Mouse (Mus musculus): ENCODE data around the gene Ear6.
A peak's percentile ranks its signal among the peaks of the same experiment; 100 is the strongest.
"Not testable (repeated sequence)": the region's sequence is repeated elsewhere in the genome, so short reads cannot be mapped to it uniquely, and the experiment has no call there.

The Ear6 gene

DNA sequence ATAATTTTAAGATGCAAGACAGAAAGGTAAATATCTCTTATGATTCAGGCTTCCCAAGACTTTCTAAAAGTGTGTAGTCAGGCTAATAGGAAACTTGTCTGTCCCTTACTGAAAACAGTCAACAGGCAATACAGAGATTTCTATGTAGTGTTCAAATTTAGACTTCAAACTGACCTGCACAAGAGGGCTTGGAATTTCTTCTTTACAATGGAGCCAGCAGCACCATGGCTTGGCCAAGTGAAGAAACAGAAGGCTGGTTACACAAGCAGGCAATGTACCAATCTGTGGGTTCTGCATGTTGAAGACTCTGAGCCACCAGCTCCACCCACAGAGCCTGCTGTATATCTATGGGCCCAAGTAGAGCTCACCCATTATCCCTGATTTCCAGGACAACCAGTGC lies at the start of gene Ear6:
Gene Ear6, plus strand, starts transcription at position 301 of the 400 bp plus-strand sequence.
- no peak for DNase-seq (ENCODE audit: low spot score)

DNA sequence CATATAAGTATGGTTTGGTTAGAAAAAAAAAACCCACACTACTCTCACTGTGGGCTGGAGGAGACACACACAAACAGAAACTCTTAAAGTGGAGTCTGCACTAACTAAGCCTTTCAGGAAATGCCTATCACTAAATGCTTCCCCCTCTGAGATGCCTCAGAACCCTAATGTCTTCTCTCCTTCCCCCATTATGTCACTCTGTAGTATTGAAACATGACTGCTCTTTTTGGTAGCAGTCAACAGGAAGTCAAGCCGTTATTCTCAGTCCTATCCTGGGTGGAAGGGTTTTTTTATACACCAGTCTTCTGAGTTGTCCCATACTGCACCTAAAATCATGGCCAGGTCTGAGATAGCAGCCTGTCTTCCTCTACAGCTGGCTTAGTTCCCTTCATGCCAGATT lies 26.9 kb upstream of the Ear6 start:
- DNase-seq (ENCODE audit: low spot score), result no peak

DNA sequence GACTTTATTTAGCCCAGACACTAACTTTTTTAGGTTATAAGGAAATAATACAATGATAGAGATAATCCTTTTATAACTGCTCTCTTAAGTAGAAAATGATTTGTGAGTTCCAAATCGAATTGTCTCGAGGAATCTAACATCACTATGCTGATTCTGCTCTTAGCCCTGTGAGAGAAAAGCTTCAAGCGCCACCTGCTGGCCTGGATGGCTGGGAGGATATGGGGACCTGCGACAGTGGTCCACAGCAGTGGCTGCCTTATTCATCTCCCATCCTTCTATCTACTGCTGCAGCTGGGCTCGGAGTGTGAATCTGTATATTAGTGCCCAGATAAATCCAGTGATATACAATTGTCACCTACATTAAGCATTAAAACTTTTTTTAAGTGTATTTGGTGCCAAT lies 25.7 kb upstream of the Ear6 start:
- DNase-seq (ENCODE audit: low spot score), result peak; percentile 5

DNA sequence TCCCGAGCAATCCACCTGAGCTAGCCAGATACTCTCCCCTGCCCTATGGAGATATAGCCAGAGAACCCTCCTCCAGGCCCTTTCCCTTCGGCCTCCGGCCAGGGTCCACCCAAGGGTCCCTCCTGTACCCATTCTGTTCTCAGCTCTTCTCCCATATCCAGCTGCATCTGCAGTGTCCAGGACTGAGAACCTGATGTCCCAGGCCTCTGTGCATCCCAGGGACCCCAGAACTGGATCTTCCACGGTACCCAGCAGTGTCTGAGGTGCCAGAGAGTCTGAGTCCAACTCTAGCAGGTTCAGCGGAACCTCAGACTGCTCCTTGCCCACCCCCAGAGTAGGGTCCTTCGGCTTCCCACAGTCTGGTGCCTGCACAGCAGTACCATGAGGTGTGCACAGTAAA lies 24.3 kb upstream of the Ear6 start:
- no peak for DNase-seq (ENCODE audit: low spot score)

DNA sequence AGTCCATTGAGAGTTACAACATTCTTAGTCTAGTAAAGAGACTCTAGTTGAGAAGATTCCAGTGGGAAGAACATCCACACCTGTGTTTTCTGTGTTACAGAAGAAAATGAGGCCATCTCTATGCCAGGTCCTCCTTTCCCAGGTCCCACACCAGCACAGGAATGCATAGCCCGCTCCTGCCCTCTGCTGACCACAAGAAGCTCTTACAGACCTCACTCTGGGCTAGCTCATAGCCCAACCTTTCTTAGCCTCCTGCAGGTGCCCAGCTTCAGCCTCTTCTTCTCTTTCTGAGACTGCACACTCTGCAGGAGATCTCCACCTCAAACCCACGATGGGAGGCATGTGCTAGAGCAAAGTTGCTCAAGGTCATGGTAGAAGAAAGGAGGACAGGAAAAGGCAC lies 15.0 kb upstream of the Ear6 start:
- peak; percentile 11 for DNase-seq (ENCODE audit: low spot score)

DNA sequence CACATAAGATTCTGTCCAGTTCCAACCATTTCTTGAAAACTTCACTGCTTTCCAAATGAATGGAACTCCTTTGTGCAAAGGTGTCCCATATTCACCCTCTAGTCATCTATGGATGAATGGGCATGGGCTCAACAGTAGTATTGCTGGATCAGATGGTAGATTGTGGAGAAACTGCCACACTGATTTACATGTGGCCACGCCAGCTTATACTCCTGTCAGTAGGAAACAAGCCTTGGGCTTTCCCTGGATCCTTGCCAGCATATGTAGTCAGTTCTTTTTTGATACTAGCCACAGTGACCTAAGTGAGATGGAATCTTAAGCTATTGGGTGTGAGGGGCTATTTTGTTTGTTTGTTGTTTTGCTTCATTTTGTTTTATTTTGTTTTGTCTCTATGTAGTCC lies 11.2 kb upstream of the Ear6 start:
- no peak for DNase-seq (ENCODE audit: low spot score)

DNA sequence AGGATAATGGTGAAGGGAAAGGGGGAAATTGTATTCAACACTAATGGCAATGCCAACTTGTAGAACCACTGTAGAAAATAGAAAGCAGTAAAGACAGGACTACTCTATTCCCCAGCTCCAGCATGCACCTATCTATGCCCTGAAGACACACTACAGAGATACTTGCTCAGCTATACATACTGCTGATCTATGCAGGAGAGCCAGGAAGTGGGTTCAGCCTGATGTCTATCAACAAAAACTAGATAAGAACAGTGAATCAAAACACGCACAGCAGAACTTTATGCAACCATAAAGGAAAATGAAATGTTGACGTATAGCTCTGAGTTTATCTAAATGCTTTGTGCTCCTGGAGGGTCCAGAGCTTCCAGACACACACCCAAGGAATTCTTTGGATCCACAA lies 10.7 kb upstream of the Ear6 start:
- DNase-seq (ENCODE audit: low spot score), result no peak

DNA sequence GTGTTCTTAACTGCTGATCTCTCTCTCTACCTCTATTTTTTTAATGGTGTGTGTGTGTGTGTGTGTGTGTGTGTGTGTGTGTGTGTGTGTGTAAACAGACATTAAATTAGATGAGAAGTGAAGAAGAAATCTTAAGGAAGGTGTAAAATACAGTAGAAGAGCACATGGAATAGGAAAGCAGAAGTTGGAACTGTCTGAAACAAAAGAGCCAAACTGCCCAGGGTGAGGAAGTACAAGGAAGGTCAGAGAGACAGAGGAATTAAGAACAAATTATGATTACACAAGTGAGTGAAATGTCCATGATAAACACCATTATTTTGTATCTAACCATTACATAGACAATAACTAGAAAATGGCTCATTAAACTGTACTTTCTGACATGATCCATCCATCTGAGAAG lies 9.6 kb upstream of the Ear6 start:
- no peak for DNase-seq (ENCODE audit: low spot score)

DNA sequence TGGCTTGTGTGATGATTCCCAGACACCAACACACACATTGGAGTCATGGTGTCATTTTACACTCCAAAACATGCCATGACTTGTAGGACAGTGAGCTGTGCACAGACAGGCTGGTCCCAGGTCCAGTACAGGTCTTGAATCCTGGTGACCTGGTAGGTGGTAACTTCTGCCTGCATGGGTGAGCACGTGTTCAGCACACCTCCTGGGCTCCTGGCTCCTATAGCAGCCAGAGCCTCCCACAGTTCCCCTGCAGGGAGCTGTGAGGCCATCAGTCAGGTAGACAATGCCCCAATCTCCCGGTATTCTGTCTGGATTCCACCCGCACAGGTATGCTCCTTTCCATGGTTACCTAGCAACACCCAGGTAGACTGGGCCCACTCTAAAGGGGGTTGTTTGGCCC lies 6.9 kb upstream of the Ear6 start:
- DNase-seq (ENCODE audit: low spot score), result no peak

DNA sequence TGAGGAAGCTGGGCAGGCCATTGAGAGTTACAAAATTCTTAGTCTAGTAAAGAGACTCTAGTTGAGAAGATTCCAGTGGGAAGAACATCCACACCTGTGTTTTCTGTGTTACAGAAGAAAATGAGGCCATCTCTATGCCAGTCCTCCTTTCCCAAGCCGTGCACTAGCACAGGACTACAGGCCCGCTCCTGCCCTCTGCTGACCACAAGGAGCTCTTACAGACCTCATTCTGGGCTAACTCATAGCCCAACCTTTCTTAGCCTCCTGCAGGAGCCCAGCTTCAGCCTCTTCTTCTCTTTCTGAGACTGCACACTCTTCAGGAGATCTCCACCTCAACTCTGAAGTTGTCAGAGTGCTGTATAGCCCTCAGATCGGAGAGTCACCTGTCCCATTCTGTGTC lies 2.5 kb upstream of the Ear6 start:
- peak; percentile 47 for DNase-seq (ENCODE audit: low spot score)

DNA sequence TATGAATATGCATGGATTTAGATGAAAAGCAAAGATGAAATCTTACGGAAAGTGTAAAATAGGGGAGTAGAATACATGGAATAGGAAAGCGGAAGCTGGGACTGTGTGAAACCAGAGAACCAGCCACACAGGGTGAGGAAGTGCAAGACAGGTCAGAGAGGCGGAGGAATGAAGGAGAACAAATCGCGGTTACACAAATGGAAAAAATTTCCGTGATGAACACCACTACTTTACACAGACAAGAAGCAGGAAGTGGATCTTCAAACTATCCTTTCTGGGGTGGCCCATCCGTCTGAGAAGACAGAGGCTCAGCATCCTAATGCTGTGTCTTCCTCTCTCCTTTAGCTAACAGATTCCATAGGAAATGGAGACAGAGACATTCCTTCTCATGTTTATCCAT lies 1.8 kb downstream of the Ear6 start:
- DNase-seq (ENCODE audit: low spot score), result not testable (repeated sequence)

DNA sequence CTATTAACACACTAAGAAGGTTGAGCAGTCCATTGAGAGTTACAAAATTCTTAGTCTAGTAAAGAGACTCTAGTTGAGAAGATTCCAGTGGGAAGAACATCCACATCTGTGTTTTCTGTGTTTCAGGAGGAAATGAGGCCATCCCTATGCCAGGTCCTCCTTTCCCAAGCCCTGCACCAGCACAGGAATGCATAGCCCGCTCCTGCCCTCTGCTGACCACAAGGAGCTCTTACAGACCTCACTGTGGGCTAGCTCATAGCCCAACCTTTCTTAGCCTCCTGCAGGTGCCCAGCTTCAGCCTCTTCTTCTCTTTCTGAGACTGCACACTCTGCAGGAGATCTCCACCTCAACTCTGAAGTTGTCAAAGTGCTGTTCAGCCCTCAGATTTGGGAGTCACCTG lies 10.1 kb downstream of the Ear6 start:
- peak; percentile 45 for DNase-seq (ENCODE audit: low spot score)

DNA sequence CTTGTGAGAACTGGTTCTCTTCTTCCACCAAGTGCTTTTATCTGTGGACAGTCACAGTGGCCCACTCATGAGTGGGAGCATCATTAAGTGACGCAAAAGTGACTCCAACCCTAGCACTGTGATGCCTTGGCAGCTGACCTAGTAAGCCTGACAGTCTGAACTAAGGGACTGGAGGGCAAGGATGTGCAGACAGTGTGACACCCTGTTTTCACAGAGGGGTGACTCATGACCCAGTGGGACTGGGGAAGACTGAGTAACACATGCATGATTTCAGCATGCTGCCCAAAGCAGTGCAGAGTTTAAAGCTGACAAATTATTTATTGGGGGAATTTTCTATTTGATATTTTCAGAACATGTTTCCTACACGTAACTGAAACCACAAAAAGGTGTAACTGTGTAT lies 17.3 kb downstream of the Ear6 start:
- DNase-seq (ENCODE audit: low spot score), result no peak

DNA sequence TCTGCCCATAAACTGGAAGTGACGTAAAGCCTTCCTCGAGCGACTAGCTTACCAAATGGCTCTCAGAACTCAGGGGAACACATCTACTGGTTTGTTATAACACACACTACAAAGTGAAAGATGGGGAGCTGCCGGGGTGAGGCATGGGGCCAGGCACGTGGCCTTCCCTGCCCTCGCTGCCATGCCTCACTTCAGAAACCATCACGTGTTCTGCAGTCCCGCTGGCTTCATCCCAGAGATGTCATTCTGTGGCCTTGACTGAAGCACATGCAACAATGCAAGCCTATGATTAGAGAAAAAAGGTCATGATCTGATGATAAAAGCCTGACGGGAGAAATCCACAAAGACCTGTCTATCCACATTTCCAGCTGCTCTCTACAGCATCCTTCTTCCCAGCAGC lies 18.2 kb downstream of the Ear6 start:
- no peak for DNase-seq (ENCODE audit: low spot score)

DNA sequence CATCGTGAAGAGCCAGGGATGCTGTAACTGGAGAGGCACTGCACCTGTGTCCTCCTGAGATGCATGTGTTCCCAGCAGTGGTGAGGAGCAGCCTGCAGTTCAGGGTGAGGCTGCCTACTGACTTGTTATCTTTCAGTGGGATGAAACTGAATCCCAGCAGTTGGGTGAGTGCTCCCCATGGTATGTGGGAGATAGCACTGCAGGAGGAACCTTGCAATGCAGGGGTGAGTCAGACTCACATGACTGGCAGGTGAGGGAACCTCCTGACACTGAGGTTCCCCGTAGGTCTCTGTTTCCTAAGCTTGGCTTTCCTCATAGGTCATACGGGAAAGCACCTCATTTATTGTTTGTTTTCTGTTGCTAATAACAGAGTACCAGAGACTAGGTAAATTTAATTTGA lies 24.0 kb downstream of the Ear6 start:
- no peak for DNase-seq (ENCODE audit: low spot score)

DNA sequence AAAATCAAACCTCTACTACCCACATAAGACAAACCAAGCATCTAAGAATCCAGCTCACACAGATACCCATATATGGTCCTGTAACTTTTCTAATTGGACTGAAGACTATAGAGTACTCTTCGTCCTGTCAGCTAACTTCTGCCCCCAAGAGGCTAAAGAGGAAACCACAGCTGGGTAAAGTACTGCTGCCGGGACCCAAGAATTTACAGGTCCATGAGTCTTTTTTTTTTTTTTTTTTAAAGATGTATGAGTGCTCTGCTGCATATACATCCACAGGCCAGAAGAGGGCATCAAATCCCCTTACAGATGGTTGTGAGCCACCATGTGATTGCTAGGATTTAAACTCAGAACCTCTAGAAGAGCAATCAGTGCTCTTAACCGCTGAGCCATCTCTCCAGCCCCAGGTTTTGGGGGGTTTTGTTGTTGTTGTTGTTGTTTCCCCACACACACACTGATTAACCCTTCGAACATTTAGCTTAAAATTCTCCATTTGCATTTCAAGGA lies 30.1 kb downstream of the Ear6 start:
- peak; percentile 90 for DNase-seq (ENCODE audit: low spot score)

DNA sequence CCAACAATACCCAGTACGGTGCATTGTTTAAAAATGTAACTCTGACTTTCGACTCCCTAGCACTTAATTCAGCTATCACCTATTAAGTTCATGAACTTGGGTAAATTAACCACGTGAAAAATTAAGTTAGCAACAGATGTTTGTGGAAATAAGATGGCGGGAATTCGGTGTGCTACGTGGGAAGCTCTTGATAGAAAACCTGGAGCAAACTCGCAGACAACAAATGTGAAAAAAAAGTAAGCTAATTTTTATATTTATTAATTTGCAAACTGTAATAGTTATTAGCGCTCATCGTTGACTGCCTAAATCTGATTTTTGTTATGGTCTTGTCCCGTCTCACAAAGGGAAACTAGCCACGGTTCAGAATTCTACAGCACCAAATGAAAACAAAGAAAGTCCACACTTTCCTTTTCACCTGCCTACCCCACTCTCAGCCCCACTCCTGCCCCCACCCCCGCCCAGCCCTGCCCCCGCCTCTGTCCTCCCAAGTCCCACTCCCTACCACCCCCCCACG lies 30.6 kb downstream of the Ear6 start:
- DNase-seq (ENCODE audit: low spot score), result peak; percentile 70

DNA sequence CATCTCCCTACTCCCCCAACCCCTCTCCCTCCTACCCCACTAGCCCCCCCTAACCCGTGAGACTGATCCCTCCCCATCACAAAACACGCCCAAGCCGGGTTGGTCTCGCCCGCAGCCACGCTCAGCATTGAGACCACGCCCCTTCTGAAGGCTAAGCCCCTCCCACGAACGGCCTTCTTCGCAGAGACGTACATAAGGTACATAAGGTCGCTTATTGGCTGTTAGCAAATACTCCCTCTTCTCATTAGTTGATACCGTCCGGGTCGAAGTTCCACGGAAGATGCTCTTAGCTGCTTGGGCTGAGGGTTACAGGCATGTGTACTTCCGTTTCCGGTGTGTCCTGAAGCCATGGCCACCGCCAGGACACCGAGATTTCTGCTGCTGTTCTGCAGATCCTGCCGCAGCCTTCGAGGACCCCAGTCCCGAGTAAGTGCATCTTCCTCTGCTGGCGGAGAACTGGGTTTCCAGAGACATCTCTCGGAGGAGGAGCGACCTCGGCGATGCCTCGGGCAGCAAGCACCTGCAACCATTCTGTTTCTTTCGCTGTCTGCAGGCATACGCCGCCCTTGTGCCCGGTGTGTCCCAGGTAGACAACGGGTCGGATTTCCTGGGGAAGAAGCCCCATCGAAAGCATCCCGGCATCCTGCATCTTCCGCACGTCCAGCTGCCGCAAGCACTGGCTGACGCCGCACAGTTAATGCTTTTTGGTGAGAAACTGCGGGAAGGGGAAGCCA lies 31.3 kb downstream of the Ear6 start, which contains the start of gene Mettl17:
Gene Mettl17, plus strand, starts transcription at position 245 of the 734 bp plus-strand sequence.
- DNase-seq (ENCODE audit: low spot score), result peak; percentile 98

DNA sequence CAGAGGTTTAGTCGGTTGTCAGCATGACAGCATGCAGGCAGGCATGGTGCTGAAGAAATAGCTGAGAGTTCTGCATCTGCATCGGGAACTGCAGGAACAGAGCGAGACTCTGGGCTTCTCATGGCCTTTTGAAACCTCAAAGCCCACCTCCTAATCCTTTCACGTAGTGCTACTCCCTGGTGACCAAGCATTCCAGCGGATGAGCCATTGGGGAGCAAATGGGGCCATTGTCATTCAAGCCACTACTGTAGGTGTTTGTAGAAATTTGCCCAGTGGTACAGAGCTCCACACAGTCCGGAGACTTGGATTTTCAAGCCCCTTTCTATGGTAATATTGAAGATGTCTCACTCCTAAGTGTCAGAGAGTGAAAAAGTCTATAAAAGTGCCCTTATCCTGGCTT lies 32.6 kb downstream of the Ear6 start:
- no peak for DNase-seq (ENCODE audit: low spot score)

DNA sequence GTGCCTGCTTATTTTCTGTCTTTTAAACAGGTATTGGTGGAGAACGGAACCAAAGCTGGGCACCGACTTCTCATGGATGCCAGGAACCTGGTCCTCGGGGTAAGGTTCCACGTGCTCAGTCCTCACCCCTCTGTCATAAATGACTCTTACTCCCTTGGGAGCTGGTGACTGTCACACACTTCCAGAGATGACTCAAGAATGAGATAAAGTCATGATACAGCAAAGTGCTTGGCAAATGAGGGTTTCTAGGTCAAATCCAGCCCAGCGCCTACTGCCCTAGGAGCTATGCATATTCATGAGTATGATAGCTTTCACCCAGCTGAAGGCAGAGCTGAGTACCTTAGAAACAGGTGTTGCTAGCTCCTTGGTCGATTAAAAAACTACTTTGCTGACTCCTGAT lies 36.3 kb downstream of the Ear6 start:
- DNase-seq (ENCODE audit: low spot score), result no peak

DNA sequence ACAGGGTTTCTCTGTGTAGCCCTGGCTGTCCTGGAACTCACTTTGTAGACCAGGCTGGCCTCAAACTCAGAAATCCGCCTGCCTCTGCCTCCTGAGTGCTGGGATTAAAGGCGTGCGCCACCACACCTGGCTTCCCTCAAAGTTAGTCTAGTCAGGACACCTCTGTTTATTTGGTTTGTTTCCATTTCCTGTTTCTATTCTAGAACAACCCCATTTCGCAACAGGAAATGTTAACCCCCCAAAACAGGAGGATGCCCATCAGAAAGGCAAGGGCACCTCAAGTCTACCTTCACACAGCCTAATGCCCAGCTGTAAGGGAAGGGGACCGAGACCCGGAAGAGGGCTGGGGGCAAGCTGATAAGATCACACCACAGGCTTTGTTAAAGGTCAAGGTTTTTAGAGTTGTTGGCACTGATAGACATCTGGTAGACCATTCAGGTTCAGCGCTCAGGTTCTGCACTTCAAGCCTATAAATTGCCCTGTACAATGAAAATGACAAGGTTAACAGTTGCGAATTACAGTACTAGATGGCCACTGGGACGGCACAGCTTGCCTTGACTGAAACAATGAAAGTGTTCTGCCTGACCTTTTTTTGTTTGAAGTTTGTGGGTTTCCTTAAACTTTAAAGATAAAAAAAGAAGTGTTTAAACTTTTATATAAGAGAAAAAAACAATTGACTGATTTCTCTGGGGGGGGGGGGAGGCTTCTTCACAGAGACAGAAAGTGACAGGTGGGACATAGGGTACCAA lies 38.9 kb downstream of the Ear6 start, which contains the start of gene Slc39a2:
Gene Slc39a2, plus strand, starts transcription at position 699 of the 749 bp plus-strand sequence.
- no peak for DNase-seq (ENCODE audit: low spot score)

DNA sequence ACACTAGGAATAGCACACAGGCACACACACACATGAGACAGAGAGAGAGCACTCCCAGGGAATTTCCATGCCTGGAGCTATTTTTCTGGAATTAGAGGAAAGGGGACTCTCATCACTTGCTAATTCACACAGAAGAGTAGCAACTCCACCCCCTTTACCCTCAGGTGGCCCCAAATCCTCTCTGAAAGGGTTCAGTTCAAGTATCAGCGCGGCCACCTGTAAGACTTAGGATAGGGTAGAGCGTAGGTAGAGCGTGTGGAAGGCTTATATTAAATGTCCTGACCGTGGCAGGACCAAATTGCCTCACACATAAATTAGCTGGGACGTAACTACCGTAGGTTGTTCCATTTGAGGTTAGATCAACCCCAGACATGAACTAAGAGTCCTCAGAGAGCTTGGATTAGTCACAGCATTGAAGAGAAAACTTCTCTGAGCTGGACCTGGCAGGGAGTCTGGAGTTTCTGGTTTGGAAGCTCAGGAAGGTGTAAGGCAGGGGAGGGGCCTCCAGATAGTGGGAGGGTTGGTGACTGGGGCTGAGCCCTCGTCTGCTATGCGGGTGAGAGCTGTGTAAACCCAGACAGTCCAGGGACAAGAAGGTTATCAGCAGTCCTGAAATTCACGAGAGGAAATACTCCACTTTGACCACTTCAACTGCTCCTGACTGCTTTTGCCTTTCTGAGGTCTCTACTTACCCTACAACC lies 39.7 kb downstream of the Ear6 start:
- no peak for DNase-seq (ENCODE audit: low spot score)

DNA sequence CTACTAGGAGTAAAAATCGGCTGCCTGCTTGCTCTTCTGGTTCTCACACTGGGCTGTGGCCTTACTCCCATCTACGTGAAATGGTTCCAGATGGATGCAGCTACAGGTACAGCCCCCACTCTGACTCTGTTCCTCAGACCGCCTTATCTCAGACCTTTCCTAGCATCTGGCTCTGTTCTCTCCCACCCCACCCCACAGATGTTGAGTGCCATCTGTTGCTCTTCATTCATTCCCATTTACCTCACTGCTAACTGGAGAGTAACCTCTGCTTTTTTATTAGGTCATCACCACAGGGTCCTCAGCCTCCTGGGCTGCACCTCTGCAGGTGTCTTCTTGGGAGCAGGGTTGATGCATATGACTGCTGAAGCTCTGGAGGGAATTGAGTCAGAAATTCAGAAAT lies 40.3 kb downstream of the Ear6 start:
- no peak for DNase-seq (ENCODE audit: low spot score)

Data from embryo, embryonic 10.5 days (tissue).